Mouse (Mus musculus) v-Abl transformed pro-B cells (cell line): ENCODE measurements around the gene Hmcn1.

Experiments used
- in situ Hi-C, 2 experiments: fragments of 400-800 bp; cut with MboI; formaldehyde crosslinking; loops; one replicate each; pipeline ENCODE4 v1.15.1; 2025; ENCODE audit not compliant: unreplicated experiment in 2 of 2

The Hmcn1 gene

DNA sequence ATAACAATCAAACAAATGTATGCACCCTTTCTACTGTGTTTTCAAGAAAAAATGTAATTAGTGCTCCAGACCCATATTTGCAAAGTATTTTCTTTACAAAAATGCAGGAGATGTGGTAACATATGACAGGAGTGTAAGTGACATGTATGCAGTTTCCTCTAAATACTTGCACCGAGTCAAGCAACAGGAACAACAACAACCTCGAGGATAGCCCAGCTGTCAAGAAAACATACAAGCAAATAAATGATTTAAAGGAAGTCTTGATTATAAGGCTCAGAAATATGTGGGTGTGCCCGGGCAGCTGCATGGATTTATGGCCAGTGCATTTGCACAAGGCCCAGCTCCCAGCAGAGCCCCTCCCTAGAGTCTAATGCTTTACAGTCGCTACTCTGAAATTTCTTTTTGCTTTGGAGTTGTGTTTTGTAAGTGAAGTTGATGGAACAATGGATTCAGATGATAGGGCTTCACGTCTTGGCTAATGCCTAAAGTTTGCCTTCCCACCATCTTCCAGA, 99.5 kb downstream of the Hmcn1 start:
- in situ Hi-C loops = no loop called here

GRCm38 (mm10) chr1:150890017-150890416, 103.2 kb downstream of the Hmcn1 start:
- in situ Hi-C loops = no loop called here

- in situ Hi-C loops = no loop called here
Observed at GRCm38 (mm10) chr1:150886267-150886666, 107.0 kb downstream of the Hmcn1 start.

DNA sequence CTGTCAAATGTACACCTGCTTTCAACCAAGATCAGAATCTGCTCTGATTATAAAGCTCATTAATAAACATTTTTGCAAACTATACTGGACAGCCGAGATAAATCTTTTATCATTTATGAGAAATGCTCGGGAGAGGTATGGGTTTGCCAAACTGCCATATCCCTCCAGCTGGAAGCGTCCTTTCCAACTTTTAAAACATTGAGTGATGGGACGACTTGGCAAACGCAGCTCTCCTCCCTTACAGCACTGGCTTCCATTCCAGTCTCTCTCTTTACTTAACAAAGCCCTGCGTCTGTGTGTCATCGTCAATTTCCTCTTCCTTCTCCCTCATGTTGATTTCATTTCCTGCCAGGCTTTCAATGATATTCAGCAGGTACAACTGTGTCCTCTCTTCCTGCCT, 114.8 kb downstream of the Hmcn1 start:
- in situ Hi-C loops = no loop called here

GRCm38 (mm10) chr1:150877920-150878319, 115.3 kb downstream of the Hmcn1 start:
- in situ Hi-C loops = no loop called here

GRCm38 (mm10) chr1:150874025-150874424, 119.2 kb downstream of the Hmcn1 start:
- in situ Hi-C loops = no loop called here

GRCm38 (mm10) chr1:150873231-150873630, 120.0 kb downstream of the Hmcn1 start:
- in situ Hi-C loops = no loop called here

- in situ Hi-C loops = no loop called here
Observed at GRCm38 (mm10) chr1:150872105-150872504, 121.1 kb downstream of the Hmcn1 start.

- in situ Hi-C loops = no loop called here
Observed at GRCm38 (mm10) chr1:150869189-150869588, 124.0 kb downstream of the Hmcn1 start.

- in situ Hi-C loops = no loop called here
Observed at GRCm38 (mm10) chr1:150866615-150867014, 126.6 kb downstream of the Hmcn1 start.

DNA sequence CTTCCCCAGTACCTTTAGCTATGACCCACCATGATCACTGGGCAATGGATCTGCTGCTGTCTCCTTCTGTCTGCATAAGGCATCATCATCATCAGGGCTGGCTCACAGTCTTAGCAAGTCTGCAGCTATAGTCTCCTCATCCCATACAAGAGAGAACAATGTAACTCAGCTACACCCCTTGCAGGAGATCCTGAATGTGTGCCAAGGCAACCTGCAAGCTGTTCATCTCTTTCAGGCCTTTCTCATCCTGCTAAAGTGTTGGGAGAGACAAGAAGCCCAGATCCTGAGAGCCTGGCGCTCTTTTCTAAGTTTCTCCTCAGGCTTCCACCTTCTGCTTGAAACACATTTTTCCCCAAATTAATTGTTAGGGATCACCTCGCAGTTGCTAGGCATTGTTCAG, 135.5 kb downstream of the Hmcn1 start:
- in situ Hi-C loops = no loop called here

DNA sequence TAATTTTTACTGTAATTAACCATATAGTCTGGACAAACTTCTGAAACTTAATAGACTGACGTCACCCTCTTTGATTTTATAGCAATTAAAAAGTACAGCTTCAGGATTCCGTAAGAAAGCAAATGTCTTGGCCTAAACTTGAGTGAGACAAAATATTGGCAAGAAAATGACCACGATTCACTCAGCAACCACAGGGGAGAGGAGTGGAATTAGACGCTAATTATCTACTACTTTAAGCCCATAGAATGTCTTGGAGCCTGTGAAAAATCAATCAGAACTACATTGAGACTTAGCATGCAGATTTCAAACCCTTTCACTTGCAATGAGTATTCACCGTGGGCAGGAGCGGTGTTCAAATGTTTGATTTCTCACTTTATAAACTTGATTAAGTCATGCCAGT, 159.8 kb downstream of the Hmcn1 start:
- in situ Hi-C loops = no loop called here

- in situ Hi-C loops = no loop called here
Observed at GRCm38 (mm10) chr1:150829851-150830250, 163.4 kb downstream of the Hmcn1 start.

DNA sequence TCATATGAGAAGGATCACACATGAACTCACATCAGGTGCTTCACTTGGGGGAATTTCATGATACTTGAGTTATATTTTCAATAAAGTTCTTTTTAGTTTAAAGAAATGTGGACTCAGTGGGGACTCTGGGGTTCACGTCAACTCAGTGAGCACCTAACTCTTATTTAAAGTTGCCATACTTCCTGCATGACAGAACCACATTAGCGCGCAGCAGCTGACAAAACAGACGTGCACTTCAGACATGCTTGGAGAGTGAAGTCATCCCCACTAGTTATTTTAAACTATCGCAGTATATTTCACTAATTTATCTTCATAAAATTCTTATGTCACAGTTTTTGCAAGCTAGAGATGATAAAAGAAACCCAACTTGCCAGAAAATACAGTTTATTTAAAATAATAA, 166.1 kb downstream of the Hmcn1 start:
- in situ Hi-C loops = no loop called here

- in situ Hi-C loops = no loop called here
Observed at GRCm38 (mm10) chr1:150824334-150825005, 168.8 kb downstream of the Hmcn1 start.

GRCm38 (mm10) chr1:150816035-150816807, 177.0 kb downstream of the Hmcn1 start:
- in situ Hi-C loops = no loop called here

GRCm38 (mm10) chr1:150814917-150815316, 178.3 kb downstream of the Hmcn1 start:
- in situ Hi-C loops = no loop called here

- in situ Hi-C loops = no loop called here
Observed at GRCm38 (mm10) chr1:150813381-150813780, 179.9 kb downstream of the Hmcn1 start.

- in situ Hi-C loops = no loop called here
Observed at GRCm38 (mm10) chr1:150806864-150807263, 186.4 kb downstream of the Hmcn1 start.

GRCm38 (mm10) chr1:150805466-150805865, 187.8 kb downstream of the Hmcn1 start:
- in situ Hi-C loops = no loop called here

DNA sequence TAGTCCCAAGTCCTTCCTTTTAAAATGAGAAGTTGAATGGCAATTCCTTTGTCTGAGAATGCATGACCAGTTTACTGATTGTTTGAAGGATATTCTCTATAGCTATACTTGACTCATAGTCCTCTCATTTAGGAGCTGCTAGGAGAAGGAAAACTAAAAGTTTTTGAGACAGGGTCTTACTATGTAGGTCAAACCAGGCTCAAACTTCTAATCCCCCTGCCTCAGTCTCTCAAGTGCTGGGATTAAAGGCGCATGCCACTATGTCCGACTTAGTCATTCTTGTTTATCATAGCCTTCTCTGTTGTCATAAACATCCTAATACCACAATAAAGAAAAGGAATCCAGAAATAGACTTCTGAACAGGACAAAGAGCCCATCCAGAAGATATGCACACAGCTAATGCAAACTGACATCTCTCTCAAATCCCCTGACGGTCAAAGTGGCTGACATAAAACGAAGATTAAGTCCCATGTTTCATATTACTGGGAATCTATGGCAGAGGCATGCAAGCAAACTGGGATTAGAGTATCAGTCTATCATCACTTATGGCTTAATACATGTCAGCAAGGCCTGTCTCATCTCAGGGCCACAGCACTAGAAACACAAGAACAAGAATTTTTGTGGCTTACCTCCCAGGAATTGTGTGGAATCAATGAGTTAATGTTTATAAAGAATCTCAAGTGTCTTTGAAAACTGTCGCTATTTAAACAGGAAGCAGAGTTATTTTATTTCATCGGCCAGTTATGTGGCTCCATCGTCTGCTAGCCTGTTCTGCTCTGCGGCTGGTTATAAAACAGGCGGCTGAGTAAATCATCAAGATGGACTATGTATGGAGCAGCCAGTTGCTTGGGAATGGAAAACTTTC, 188.8 kb downstream of the Hmcn1 start:
- in situ Hi-C loops = no loop called here
